Mouse (Mus musculus): ENCODE measurements around the gene Dlg1.
A peak's percentile ranks its signal among the peaks of the same experiment; 100 is the strongest.

Dlg1 gene

DNA sequence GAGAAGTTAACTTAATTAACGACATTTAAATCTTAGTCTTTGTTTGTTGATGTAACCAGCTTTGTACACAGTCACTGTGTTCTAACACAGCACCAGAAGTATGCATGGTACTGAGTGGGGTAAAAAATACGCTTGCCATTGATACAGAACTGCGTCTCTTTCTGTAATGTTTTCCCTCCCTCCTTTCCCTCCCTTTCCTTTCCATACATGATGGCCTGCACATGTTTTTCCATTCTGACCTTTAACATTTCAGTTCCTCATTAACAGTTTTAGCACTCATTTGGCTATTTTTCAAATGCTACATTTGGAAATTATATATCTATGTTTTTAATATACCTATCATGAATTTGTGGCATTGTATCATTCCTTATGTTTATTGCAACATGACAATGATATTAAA lies 181.0 kb downstream of the Dlg1 start:
- no peak for DNase-seq (ENCODE audit: low spot score)

DNA sequence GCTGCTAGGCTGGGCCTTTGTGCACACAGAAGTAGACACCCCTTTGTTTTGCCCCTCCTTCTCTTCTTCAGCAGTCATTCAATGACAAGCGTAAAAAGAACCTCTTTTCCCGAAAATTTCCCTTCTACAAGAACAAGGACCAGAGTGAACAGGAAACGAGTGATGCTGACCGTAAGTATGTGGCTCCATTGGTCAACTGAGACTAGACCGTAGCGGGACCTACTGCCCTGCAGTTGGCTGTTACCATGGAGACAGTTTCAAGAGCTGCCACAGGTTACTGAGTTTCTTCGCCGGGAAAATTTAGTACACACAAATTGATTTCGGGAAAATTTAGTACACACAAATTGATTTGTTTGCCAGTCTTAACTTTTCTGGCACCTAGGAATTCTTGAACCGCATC lies 183.5 kb downstream of the Dlg1 start:
- DNase-seq (ENCODE audit: low spot score), result no peak

DNA sequence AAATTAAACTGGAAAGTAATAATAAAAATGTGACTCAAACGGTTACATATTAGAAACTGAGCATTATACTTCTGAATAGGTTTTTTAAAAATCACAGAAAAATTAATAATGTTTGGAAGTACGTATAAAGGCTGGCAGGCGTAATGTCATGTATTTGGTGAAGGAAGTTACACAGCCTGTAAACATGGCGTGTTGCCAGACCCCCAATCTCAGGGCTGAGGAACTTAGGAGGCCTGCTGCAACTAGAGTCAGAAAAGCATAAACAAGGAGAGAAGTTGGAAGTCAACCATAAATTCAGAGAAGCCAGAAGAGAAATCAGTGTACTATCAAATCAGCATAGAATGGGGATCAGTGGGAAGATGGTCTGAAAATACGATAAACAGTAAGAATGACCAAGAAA lies 200.7 kb downstream of the Dlg1 start:
- no peak for DNase-seq (ENCODE audit: low spot score)

DNA sequence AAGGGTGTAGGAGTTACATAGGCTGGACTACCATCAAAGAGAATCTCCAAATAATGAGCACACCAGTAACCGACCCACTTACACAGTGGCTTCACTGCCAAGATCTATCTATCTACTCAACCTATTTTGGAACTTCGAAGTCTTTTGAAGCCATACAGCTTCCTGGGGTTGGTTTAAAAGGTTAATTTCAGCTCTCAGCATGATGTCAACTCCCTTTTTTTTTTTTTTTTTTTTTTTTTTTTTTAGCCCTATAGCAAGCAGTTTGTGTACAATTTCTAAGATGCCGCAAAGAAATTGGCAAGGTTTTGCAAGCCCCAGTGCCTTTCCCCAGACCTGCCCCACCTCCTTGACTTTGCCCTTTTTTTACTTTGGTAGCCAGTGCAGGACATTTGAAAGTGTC lies 202.0 kb downstream of the Dlg1 start:
- DNase-seq (ENCODE audit: low spot score), result no peak

DNA sequence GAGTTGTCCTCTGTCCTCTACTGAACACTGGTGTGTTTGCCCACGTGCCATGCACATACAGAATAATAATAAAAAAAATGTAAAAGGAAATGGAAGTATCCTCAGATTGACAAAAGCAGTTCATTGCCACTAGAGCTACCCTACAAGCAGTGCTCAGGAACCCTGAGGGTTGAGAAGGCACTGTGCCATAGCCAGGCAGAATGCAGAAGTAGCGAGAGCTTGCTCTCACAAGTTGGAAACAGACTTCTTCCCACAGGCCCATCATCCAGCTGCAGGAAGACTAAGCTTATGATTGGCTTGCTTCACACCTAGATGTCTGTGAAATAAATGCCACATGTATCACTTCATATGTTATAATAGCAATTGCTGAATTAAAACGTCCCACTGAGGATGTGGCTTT lies 203.7 kb downstream of the Dlg1 start:
- no peak for DNase-seq (ENCODE audit: low spot score)

DNA sequence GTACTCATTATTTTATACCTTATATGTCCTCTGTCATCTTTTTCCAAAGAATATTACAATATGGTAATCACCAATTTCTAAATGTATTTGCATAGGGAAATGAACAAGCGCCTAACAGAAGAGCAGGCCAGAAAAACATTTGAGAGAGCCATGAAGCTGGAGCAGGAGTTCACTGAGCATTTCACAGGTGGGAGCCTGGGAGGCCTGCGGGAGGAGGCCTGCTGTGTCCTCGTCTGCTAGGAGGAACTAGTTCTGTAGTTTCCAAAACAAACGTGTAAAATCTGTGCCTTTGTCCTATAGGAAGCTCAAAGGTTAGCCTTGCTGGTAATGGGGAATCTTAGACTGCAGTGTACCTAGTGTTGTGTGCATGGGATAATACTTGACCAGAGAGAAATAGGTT lies 204.5 kb downstream of the Dlg1 start:
- DNase-seq (ENCODE audit: low spot score), result no peak

DNA sequence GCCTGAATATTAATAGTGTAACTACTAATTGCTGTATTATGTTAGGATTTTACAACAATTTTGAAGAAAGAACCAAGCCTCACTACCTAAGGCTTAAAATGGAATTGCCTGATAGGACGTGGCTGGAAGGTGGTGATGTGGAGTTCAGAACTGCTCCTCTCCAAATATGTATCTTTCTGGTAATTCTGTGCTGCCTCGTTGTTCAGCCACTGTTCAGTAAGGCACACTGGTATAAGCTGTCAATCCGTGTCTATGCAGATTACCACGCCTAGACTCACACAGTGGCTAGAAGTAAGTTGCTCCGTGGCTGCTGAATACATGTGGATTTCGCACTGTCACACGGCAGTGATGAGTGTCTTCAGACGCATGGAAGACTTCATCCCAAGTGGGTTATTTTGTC lies 210.5 kb downstream of the Dlg1 start:
- DNase-seq (ENCODE audit: low spot score), result no peak

DNA sequence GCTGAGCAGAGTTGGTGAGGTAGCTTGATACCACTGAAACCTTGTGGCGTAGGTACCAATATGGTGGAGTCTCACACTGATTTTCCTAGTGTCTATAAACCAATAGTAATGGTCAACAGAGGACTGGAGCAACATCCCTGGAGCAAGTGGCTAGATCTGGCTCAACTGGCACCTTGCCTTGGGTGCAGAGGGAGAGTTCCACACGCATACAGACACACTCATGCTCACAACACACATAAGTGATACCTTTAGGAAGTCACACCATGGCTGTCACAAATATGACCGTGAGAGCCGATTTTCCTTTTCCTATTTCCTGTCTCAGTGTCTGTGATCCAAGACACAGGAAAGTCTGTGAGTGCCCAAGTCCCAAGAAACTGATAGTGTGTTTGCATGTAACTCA lies 212.1 kb downstream of the Dlg1 start:
- no peak for DNase-seq (ENCODE audit: low spot score)

DNA sequence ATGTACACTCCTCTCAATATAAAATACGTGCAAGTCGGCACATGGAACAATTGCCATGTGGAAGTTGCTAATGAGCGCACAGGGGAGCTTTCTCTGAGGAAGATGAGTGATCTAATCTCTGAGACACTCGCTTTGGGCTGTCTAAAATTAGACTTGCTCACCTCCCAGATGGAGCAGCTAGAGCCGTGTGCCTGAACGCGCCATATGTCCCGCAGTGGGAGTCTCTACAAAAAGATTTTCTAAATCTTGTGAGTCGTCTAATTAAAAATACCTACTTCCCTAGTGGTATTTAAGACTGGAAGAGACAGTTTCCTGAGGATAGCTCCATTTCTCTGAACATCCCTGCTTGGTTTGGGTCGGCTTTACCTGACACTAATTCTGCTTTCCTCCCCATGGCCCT lies 213.1 kb downstream of the Dlg1 start:
- no peak for DNase-seq (ENCODE audit: low spot score)

DNA sequence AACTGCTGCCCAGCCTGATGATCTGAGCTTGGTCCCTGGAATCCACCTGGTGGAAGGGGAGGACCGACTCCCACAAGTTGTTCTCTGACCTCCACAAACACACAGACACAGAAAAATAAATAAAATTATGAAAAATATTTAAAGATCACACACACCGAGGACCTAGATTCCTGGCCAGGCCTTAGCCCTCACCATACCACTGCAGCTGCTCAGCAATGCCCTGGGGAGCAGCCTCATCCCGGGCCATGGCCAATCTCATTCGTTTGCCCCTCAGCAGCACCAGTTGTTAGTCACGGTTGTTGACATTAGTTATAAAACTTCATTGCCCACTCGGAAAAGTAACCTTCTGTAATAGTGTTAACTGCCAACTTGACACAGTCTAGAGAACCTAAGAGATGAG lies 214.8 kb downstream of the Dlg1 start:
- DNase-seq (ENCODE audit: low spot score), result no peak

DNA sequence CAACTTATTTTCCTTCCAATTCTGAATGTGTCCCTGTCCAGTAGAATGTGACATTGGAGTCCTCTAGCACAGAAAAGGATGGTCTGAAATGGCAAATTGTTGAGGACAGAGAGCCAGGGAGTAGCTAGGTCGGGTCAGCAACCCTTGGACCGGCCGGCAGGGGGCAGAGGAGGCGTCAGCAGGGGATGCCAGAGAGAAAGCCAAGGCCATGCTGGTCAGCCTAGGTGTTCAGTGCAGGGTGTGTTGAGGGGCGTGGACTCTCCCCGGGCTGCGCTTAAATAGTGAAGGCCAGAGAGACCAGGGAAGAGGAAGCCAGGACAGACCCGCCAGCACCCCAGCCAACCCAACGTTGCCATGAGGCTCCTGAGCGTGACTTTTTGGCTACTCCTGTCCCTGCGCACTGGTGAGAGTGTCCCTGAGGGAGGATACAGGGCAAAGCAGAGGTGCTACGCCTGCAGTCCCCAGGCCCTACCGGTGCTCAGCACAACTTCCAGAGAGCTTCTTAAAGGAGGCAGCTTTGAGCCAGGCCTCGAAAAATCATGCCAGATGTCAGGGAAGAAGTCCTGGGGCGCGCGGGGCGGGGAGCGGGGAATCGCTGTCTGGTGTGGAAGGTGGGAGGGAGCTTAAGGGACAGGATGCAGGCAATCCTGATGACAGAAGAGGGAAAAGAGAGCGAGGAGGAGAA lies 215.5 kb downstream of the Dlg1 start, which contains the start of gene Meltf:
Gene Meltf, plus strand, starts transcription at position 238 of the 685 bp plus-strand sequence.
- peak; percentile 88 for DNase-seq (ENCODE audit: low spot score)

DNA sequence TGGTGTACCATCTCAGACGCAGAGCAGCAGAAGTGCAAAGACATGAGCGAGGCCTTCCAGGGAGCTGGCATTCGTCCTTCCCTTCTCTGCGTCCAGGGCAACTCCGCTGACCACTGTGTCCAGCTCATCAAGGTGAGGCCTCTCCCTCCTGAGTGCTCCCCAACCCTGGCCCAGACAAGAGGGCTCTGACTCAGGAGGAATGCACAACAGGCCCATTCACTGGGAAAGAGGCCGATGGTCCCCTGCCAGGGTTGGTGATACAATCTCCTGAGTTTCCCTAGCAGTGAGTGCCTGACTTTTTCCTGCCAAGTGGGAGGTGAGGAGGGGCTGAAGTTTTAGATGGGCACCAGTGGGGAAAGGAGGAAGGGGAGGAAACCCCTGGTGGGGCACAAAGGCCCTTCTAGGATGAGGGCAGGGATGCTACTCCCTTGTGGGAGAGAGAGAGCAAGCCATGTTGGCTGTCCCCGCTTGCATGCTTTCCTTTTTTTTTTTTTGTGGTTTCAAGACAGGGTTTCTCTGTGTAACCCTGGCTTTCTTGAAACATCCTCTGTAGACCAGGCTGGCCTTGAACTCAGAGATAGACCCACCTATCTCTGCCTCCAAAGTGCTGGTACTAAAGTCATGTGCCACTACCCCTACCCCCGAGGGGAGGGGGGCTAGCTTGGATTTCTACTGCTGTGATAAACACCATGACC lies 217.1 kb downstream of the Dlg1 start:
- no peak for DNase-seq (ENCODE audit: low spot score)

DNA sequence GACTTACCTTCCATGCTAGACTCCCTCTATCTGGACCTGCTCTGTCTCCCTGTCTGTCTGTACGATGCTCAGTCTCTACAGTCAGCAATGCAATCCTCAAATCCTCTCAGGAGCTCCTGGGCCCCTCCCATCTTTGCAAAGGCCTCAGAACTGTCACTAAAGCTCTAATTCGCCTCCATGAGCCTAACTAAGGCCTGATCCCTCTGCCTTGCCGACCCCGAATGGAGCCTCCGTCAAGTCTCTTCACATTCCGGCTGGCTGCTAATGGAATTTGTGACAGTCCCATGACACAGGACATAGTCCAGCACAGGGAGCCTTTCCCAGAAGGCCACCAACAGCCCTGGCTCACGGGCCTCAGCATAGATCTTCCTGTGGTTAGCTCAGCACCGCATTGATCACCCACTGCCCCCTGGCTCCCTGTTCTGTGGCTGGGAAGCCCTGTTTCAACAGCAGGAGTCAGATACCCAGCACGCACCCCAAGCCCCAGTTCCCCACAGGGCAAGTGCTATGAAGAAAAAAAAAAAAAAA lies 219.2 kb downstream of the Dlg1 start:
- DNase-seq (ENCODE audit: low spot score), result peak; percentile 54

DNA sequence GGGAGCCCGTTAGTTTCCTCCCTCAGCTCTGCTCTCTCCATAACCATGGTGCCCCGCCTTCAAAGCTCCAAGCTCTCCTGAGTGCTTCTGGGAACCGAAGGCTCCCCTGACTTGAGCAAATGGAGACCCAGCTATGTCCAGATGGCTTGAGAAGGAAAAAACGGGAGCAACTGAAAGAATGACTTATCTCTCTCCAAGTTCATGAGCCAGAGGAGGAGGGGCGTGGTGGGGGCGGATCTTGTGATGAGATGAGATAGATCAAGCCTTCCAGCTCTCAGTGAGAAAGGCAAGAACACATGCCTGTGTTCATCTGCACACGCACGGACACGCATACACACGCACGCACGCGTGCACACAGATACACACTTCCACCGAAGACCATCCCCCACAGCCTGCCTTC lies 220.1 kb downstream of the Dlg1 start:
- DNase-seq (ENCODE audit: low spot score), result no peak

DNA sequence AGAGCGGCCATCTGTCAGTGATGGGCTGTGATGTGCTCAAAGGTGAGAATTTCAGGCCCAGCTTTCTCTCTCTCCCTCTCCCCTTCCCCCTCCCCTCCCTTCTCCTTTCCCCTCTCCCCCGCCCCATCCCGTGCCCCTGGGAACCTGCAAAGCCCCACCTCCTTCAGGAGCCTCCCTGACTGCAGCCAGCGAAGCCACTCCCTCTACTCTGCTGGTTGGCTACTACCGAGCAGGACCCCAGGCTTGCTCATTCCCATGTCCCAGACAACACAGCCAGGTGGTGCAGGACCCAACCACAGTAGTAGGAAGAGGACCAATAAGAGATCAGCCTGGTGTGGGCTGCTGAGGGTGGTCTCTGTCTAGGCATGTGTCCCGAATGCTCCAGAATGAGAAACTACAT lies 220.7 kb downstream of the Dlg1 start:
- peak; percentile 48 for DNase-seq (ENCODE audit: low spot score)

DNA sequence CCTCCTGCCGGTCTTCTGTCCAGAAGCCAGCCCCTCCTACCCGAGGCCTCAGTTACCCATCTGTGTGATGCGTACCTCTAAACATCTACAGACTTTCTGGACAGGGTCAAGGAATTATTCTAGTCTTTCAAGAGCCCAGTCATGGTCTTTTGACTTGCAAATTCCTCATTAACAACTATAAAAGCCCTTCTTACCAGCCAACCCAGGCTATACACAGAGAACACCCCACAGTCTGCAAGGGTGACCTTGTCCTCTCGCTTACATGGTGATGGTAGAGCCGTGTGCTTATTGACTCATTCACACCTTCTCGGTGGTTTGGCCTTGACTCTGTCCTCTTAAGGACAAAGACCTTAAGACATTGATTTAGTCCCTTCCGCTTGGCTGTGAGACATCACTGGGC lies 227.7 kb downstream of the Dlg1 start:
- DNase-seq (ENCODE audit: low spot score), result no peak

DNA sequence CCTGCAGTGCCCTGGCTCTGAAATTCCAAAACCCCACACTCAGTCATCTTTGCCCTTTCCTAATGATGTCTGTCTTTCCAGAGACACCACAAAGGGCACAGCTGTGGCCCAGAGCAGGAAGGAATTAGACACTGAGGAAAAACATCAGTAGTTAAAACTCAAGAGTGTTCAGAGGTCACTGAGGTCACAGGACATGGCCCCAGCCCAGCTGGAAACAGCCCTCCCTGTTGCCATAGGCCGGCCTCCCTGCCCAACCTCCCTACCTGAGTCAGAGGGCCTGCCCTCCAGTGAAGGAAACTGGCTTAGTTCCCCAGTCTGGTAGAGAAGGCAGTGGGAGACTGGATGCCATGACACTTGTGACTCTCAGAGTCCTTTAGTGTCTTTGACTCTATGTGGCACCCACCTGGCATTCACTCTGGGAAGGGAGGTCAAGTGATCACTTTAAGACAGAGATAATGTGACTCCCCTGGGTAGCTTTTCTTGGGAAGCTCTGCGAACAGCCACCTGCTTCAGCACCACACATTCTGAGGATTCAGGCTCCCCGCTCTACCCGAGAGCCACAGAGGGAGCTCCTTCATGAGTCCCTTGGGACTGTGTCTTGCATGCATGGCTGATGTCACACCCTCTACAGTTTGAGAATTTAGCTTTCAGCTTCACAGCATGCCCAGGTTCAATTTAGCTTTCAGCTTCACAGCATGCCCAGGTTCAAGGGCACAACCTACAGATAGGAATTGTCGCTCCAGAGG lies 230.3 kb downstream of the Dlg1 start:
- DNase-seq (ENCODE audit: low spot score), result no peak

DNA sequence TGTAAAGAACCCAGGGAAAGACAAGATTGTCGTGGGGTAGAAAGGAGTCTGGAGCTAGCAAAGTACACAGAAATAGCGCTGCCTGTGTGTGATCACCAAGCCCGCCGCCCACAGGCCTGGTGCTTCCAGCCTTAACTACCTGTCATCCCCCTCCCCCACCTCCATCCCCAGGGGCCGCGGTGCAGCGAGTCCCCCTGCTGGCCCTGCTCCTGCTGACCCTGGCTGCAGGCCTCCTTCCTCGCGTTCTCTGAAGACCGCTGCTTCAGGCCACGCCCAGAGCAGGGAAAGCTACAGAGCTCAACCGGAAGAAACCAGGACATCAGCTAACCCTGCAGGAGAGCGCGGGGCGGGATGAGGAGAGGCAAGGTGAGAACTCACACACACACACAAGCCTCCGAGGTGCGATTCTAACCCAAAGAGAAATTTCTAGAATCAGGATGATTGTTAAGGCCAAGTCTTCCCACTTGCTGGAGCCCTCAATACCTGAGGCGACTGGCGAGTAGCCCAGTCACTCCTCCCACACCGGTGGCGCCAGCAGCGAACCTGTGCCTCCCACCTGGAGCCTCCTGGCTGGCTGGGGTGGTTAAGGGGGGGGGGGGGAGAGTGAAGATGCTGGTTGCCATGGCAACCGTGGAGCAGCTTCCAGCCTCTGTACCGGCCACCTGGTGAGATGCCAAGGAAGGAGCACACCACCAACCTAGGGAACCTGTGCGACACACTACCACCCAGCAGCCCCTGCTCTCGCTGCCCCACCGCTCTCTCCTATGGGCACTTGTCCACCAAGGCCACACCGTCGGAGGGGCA lies 233.9 kb downstream of the Dlg1 start:
- DNase-seq (ENCODE audit: low spot score), result peak; percentile 74

DNA sequence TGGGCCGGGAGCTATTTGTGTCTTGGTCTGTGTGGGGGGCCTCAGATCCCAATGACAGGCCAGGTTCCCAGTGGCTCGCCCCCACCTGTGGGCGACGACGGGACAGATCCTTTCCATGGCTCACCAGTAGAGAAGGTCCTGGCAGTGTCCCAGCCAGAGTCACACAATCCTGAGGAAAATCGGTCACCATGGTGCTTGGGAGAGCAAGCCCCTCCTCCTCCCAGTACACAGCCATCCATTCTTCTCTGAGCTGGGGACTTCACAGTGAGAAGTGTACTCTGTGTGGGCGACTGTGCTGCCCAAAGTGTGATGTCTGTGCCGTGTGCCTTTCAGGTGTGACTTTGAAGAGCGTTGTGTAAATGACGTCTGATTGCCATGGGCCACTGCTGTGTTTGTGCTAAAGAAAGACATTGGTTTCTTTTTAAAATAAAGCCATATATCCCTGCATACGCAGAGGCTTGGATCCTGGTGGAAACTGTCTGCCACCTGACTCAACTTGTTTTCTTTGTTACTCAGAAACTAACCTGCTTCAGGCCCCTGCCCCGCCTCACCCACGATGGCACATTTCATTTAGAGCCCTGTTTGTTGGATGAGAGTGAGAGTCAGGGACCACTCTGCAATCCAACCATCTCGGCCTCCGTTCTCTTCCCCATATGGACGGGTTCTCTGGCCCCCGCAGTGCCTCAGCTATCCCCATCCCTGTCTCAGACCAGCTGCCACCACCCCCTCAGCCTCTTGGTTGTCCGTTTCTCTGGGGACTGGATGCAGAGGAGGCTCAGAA lies 235.5 kb downstream of the Dlg1 start:
- DNase-seq (ENCODE audit: low spot score), result no peak

DNA sequence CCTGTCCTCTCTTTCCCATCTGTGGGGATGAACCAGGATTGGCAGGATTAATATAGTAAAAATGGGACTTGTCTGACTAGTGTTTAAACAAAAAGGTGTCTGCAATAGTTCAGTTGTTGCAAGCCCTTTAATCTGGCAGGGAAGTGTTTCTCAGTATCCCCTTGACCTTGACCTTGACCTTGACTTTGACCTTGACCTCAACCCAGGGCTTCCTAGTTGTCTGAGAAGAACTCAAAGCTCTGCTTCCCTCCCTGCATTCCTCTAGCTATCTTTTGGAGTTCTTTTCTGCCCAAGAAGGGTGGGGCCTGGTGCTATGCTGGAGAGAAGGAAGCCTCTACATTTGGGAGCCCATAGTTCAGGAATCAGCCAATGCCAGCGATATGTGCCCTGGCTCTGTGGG lies 238.6 kb downstream of the Dlg1 start:
- DNase-seq (ENCODE audit: low spot score), result no peak

DNA sequence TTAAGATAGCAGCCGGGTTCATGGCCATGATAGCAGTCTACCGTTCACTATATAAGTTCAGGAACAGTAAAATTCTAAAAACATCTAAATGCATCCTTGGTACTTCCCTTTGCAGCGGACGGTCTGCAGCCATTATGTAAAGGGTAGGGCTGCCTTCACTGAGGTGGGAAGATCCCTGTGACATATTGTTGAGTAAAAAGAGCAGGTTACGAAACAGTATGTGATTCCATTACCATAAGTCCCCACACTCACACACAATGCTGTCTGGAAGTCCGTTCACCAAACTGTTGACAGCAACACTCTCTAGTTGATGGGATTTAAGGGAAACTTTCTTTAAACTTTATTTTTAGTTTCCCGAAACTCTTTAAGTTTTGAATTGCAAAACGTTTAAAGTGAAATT lies 240.0 kb downstream of the Dlg1 start:
- DNase-seq (ENCODE audit: low spot score), result no peak
